Mouse (Mus musculus) thymus, adult 2 months (tissue): ENCODE measurements at regions not wholly inside any gene's neighbourhood (a gene's known extent, or its start where the extent isn't known, plus 50 kb on each side); places are given as distances from the start of the nearest gene placed in this dataset.
"Not testable (repeated sequence)": the region's sequence is repeated elsewhere in the genome, so short reads cannot be mapped to it uniquely, and the experiment has no call there.

Source experiments
- DNase-seq: peaks from one replicate; pipeline ENCODE4 v3.0.0; 2021
- H3K27ac ChIP-seq: fragments of 200-500 bp; 2 replicates; pipeline ENCODE4 v1.5.1; 2012; ENCODE audit warnings: low read length, control low read depth; ENCODE audit not compliant: control insufficient read depth, insufficient read depth
- H3K27me3 ChIP-seq: fragments of 200-500 bp; 2 replicates; pipeline ENCODE4 v1.6.1; 2012; ENCODE audit warnings: mild to moderate bottlenecking, low read length, moderate library complexity, mixed read lengths; ENCODE audit not compliant: control insufficient read depth, insufficient read depth
- H3K36me3 ChIP-seq: fragments of 200-500 bp; 2 replicates; pipeline ENCODE4 v1.6.1; 2012; ENCODE audit warnings: mild to moderate bottlenecking, low read length, moderate library complexity; ENCODE audit not compliant: control insufficient read depth, insufficient read depth
- H3K4me1 ChIP-seq: fragments of 200-500 bp; replicated peaks from 2 replicates; pipeline ENCODE4 v1.6.1; 2012; ENCODE audit warnings: low read length; ENCODE audit not compliant: control insufficient read depth, insufficient read depth
- H3K4me3 ChIP-seq: fragments of 200-500 bp; 2 replicates; pipeline ENCODE4 v1.5.1; 2012; ENCODE audit warnings: mild to moderate bottlenecking, low read length, control low read depth, moderate library complexity; ENCODE audit not compliant: control insufficient read depth, insufficient read depth
- CTCF ChIP-seq: fragments of 200-500 bp; IDR thresholded peaks from 2 replicates; pipeline ENCODE4 v1.5.1; 2012; ENCODE audit warnings: mild to moderate bottlenecking, control low read depth, low read length, moderate library complexity, borderline replicate concordance; ENCODE audit not compliant: control insufficient read depth, poor library complexity, insufficient read depth; ENCODE audit errors: extremely low read depth
- POLR2A ChIP-seq: fragments of 200-500 bp; IDR thresholded peaks from 2 replicates; pipeline ENCODE4 v1.6.1; 2012; ENCODE audit warnings: mild to moderate bottlenecking, low read length, control low read depth, moderate library complexity; ENCODE audit not compliant: control insufficient read depth, poor library complexity, insufficient read depth; ENCODE audit errors: extremely low read depth
- WGBS: fragments of 180-500 bp; shearing (Covaris S2); methylation state at CpG from one replicate; pipeline ENCODE4 v1.1.7; 2018; 5-methylcytosine and 5-hydroxymethylcytosine counted together

DNA sequence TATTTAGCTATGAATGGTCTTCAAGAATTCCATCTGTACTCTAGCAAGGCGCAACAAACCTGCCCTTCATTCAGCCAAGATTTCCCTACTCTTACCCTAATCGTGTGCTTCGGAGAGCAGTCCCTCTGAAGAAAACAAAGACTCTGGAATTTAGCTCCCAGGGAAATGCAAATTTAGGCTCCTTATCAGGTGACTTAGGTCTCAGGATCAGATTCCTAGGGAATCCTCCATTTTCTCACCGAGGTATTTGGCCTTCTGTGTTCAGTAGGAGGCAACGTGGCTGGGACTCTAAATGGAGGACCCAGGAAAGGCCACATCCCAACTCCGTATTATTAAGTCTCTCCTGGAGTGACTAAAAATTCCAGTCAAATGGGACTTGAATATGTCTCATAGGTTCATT lies 204.2 kb upstream of the Olfr1324 start:
- DNase-seq: no peak
- Histone ChIP-seq H3K36me3 (no peaks in the 10 kb centered on the region), H3K27me3 (no peaks in the 10 kb centered on the region), H3K27ac (no peak overlapping the region), H3K4me3 (no peak overlapping the region), H3K4me1 (0 out of 2 replicates have a peak, but pooled peaks cover 2% of the 10 kb centered on the region)
- WGBS: 94% methylated on average over 6 of the region's 6 CpGs
- no peak for TF ChIP-seq CTCF

DNA sequence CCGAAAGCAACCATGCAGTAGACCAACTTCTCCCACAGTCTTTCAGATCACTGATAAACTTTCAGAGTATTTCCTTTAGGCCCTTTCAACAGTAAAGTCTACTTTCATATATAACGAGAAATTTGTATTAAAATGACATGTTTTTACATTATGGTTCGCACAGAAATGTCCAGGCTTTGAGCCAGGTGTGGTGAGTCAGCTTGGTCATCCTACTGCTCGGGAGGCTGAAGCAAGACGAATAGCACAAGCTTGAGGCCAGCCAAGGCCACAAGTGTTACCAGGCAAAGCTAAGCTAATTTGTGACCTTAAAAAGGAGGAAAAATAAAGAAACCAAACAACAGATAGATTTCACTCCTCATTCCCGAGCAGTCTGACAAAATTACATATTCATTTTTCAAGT lies 197.0 kb upstream of the Olfr1324 start:
- Histone ChIP-seq H3K4me3 (no peak overlapping the region), H3K4me1 (no peaks in the 10 kb centered on the region), H3K27me3 (no peaks in the 10 kb centered on the region), H3K36me3 (no peaks in the 10 kb centered on the region), H3K27ac (no peak overlapping the region)
- no peak for TF ChIP-seq CTCF
- TF ChIP-seq POLR2A: no peak
- 95% methylated on average over 6 of the region's 6 CpGs for WGBS
- no peak for DNase-seq

DNA sequence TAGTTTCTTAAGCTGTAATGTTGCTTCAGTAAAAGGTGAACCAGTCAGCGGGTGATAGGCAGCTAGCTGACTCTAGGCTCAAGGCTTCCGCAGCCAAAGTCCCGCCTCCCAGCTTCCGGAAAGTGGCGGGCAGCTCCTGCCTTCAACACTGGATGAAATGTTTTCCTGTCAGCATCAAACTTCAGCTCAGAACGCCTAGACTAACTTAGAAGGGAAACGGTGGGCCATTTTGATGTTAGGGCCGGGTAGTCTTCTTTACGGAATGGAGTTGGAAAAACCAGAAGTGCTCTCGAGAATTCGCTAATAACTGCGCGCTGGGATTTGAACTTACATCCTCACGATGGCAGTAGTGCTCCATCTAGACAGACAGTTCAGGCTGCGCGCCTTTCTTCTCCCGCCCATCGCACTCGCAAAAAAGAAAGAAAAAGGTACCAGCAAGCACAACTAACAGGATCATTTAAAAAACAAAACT lies 194.7 kb upstream of the Olfr1324 start:
- H3K4me1 ChIP-seq: no peaks in the 10 kb centered on the region
- TF ChIP-seq CTCF (no peak), POLR2A (no peak)
- 94% methylated on average over 19 of the region's 19 CpGs for WGBS
- no peak overlapping the region for H3K27ac ChIP-seq
- no peaks in the 10 kb centered on the region for H3K36me3 ChIP-seq
- DNase-seq: no peak
- no peak overlapping the region for H3K4me3 ChIP-seq
- no peaks in the 10 kb centered on the region for H3K27me3 ChIP-seq

DNA sequence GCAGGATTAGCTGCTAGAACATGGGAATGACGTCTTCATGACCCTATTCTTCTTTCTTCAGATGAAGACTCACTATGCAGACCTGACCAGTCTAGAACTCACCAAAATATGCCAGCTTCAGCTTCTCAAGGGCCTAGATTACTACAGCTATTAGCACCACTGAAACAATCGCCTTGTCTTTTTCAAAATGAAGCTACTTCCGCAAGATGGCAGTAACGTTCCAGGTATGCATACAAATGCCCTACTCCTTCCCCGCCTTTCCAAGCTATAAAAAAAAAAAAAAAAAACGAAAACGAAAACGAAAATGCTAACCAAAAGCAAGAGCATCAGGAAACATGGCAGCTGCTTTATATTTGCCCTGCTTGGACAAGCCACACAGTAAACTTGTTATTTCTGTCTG lies 192.6 kb upstream of the Olfr1324 start:
- H3K4me3 ChIP-seq: no peak overlapping the region
- no peaks in the 10 kb centered on the region for H3K4me1 ChIP-seq
- H3K36me3 ChIP-seq: no peaks in the 10 kb centered on the region
- H3K27ac ChIP-seq: no peak overlapping the region
- 97% methylated on average over 8 of the region's 8 CpGs for whole genome bisulfite sequencing
- H3K27me3 ChIP-seq: no peaks in the 10 kb centered on the region
- no peak for TF ChIP-seq CTCF
- no peak for TF ChIP-seq POLR2A
- DNase-seq: no peak

DNA sequence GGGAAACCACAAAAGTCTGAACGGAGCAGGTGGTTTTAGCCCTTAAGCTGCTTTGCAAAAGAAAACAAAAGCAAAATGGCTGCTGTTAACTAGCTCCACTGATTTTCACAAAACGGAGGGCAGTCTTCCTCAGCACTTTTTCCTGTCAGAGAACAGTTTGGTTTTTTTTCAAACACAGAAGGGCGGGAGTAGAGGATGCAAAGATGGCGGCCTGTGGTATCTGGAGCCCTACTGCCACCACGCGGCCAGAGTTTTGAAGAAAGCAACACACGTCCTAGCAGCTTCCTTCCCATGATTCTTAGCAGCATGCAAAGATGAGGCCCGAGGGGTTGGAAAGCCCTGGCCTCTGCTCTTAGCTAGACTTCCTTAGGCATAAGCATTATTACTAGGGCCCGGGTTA lies 191.6 kb upstream of the Olfr1324 start:
- Histone ChIP-seq H3K4me1 (no peaks in the 10 kb centered on the region), H3K27ac (no peak overlapping the region), H3K4me3 (no peak overlapping the region), H3K36me3 (no peaks in the 10 kb centered on the region), H3K27me3 (no peaks in the 10 kb centered on the region)
- TF ChIP-seq CTCF: no peak
- no peak for TF ChIP-seq POLR2A
- no peak for DNase-seq
- 88% methylated on average over 9 of the region's 9 CpGs for WGBS

DNA sequence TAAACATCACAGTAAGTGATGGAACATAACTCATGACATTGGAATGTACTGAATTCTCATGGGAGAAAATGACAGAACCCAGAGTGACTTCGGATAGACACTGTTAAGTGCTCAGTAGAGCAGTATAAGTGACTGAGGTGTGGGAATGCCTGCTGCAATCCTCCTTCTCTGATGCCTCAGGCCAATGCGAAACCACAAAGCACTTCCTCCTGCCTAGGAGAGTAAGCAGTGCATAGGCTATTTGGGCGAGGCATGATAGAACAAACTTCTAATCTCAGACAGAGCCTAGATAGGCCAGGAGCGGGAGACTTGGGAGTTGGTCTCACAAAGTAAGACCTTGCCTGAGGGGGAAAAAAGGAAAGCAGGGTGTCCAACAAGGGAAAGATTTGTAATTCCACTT lies 190.6 kb upstream of the Olfr1324 start:
- Histone ChIP-seq H3K36me3 (no peaks in the 10 kb centered on the region), H3K27me3 (no peaks in the 10 kb centered on the region), H3K4me1 (no peaks in the 10 kb centered on the region), H3K27ac (no peak overlapping the region), H3K4me3 (no peak overlapping the region)
- WGBS: 51% methylated on average over 4 of the region's 4 CpGs
- no peak for DNase-seq
- TF ChIP-seq CTCF (no peak), POLR2A (no peak)

DNA sequence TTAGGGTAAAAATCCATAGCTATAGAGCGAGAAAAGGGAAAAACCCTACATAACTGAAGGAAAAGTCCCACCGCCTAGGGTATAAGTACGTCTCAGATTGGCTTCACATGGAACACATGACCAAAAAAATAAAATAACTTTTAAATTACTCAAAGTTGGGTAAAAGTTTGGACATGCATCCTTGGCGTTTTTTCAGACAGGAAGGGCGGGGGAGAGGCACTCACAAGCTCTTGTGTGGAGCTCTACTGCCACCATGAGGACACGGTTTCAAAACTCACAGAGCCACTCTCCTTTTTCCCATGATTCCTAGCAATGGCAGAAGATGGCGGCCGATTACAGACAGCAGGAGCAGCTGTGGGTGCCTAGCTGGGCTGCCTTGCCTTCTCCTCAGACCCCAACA lies 188.6 kb upstream of the Olfr1324 start:
- not testable (repeated sequence) for H3K4me3 ChIP-seq, H3K27me3 ChIP-seq, H3K27ac ChIP-seq, H3K4me1 ChIP-seq, H3K36me3 ChIP-seq, DNase-seq
- WGBS: 93% methylated on average over 8 of the region's 8 CpGs

DNA sequence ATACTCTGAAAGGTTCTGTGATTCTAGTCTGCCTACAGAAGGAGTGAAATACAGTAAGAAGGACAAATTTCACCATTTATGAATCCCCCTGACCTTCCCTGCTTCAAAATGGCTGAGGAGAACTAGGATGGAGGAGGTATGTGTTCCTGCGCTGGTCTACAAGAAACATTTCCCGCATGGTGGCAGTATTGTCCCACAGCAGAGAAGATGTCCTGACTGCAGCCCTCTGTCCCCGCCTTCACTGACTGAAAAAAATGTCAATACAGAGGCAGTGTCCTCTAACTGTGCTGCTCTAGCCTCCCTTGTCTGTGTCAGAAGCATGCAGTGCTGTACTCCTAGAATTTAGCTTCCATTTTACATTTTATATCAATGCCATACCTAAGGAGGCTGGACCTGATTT lies 186.6 kb upstream of the Olfr1324 start:
- not testable (repeated sequence) for DNase-seq, H3K4me3 ChIP-seq, H3K27me3 ChIP-seq, H3K4me1 ChIP-seq, H3K36me3 ChIP-seq, H3K27ac ChIP-seq
- WGBS: 90% methylated on average over 3 of the region's 3 CpGs

DNA sequence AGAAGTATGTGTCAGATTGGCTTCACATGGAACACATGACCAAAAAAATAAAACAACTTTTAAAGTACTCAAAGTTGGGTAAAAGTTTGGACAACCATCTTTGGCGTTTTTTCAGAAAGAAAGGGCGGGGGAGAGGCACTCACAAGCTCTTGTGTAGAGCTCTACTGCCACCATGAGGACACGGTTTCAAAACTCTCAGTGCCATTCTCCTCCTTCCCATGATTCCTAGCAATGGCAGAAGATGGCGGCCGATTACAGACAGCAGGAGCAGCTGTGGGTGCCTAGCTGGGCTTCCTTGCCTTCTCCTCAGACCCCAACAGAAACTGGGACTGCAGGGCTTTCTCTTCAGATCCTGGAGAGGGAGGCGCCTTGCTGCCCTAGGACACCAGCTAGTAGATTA lies 186.1 kb upstream of the Olfr1324 start:
- WGBS: 96% methylated on average over 6 of the region's 6 CpGs
- DNase-seq, H3K36me3 ChIP-seq, H3K4me1 ChIP-seq, H3K27ac ChIP-seq, H3K4me3 ChIP-seq, H3K27me3 ChIP-seq: not testable (repeated sequence)
